Mouse (Mus musculus): ENCODE measurements around the gene Gm826.

Gene Gm826

DNA sequence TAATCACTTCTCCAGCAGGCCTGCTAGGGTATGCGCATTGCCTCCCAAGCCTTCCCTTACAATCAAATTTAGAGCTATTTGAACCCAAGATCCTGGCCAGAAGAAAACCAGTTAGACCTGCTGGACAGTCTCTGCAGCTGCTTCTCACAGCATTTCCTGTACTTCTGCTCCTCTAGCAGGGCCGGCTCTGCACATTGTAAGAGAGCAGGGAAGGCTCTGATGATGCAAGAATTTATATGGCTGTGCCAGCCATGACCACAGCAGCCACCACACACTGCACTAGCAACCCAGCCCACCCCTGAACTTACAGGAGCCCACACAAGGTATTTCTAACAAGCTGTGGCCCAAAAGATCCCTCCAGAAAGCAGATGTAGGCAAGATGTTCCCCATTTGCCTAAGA, 19.6 kb upstream of the Gm826 start:
- no peak for DNase-seq (ENCODE audit: low read depth, low spot score)

DNA sequence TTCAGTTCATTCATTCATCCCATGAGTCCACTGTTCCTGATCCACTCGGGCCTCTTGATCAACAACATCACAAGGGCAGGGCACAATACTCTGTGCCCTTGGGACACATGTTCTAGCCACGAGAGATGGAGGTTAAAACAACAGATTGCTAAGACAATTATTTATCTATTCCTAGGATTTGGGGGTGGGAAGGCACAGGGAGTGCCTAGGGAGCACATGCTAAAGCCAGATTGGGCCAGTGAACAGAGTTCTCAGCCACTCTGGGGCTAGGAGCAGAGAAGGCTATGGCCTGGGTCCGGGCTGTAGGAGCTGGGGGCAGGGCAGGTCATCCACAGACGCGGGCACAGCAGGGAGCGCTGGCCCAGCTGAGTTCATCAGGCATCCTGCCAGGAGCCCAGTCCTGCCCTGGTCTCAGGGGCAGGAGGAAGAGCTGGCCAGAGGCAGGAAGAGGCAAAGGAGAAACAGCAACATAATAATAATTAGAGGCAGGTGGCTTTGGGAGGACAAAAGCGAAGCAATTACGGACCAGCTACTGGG, 17.1 kb upstream of the Gm826 start:
- DNase-seq (ENCODE audit: low read depth, low spot score), result no peak

DNA sequence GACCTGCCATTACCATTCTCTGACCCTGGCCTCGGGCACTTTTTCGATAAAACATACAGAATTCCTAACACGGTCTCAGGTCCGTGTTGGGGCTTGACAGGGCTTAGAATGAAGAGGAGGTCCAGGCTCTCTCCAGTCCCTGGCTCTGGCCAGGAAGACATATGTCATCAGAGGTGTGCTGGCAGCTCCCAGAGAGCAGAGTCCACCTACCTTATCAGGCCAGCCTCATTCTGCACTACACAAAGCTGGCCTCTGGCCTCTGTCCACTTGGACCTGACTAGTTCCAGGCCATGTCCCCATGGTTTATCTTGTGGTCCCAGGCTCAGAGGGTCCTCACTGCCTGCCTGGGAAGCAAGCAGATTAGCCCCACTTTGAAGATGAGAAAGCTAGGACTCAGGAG, 15.6 kb upstream of the Gm826 start:
- no peak for DNase-seq (ENCODE audit: low read depth, low spot score)

DNA sequence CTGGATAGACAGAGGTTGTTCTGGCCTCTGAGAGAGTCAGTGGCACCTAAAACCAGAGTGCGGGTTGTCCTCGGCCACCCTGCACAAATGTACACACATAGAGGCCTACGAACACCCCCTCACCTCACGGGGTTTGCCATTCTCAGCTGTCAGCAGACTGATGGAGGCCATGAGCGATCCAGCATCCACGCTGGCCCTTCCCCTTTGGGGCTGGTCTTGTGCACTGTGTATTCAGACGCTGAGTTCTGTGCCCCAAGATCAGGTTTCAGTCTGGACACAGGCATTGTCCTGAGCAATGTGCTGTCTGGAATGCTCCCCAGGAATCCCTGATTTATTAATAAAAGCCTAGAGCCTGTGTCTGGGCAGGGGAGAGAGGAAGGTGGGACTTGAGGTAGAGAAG, 14.8 kb upstream of the Gm826 start:
- DNase-seq (ENCODE audit: low read depth, low spot score), result no peak

DNA sequence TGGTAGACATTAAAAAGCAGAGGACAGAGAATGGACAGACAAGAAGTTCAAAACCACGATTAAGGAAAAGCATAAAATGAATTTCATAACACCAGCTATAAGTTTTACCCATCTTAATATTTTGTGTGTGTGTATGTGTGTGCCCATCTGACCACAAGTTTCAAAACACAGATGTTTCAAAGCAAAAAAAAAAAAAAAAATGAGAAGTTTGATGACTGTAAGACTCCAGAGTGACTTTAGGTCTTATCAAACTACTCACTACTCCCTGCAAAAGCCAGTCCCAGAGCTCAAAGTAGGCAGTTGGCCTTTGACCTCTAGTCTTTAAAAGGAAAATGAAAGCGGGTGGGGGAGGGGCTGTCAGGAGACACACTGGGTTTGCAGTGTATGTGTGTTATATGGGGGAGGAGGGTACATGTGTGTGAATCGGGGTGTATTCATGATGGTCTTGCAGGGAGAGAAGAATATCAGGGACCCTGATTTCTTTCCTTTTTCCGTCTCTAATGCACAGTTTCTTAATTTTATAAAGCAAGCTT, 14.2 kb upstream of the Gm826 start:
- DNase-seq (ENCODE audit: low read depth, low spot score), result no peak

DNA sequence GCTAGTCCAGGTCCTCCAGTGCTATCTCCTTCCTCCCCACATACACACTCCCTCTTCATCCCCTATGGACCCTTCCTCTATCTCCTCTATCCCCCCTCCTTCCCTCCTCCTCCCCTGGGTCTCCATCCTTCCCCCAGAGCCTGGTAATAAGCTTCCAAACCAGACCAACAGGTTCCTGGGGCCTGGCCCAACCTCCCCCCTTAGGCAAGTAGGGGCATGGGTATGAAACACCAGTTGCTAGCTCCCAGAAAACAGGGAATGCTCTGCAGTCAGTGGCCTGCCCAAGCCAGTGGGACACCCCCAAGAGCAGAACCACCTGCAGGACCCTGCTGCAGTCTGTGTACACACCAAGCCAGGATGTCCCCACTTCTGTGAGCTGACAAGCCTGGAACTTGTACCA, 11.7 kb upstream of the Gm826 start:
- DNase-seq (ENCODE audit: low read depth, low spot score), result no peak

DNA sequence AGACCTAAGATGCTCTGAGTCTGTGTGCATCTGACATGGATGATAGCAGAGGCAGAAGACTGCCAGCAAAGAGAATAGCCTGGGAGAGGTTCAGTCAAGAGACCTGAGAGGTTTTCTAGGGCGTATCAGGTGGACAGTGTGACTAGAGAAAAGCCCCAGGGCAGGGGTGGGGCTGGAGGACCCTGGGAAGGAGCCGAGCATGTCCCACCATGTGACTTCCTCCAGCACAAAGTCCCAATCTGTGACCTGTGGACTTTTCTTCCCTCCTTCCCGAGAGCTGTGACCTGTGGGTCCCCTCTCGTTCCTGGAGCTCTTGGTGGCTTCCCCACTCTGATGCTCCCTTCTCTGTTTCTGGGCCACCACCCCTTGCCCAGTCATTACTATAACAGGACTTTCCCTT, 6.2 kb upstream of the Gm826 start:
- DNase-seq (ENCODE audit: low read depth, low spot score), result no peak

DNA sequence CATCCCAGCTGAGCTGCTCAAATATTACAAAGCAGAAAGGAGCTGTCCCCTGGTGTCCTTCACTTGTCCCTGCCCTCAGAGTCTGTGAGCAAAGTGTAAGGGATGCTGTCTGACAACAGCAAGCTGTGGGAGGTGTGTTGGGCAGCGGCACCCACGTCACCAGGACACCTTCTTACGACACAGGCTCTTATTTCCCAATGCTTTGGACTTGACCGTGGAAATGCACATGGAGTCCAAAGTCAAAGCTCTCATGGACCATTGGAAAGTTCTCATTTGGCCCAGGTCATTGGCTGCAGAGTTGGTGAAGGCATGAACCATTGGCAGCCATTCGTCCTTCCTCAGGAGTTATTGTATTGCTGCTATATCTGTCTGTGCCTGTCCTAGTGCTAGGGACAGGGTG, 5.6 kb upstream of the Gm826 start:
- no peak for DNase-seq (ENCODE audit: low read depth, low spot score)

DNA sequence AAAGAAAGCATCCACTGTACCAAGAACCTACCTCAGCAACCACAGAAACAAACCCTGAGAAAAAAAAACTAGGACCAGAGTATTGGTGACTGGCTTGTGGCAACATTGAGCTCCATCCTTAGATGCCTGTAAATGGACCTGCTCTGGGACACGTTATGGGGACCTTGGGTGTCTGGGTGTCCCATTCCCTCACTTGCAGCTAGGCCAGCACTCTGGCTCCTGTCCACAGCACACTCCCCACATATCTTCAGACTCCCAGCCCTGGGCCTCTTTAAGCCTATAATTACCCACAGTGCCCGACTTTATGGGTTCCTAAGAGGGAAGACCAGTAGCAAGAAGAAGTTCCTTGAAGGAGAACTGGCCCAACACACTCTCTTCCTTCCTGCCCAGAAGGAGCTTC, 2.1 kb upstream of the Gm826 start:
- DNase-seq (ENCODE audit: low read depth, low spot score), result no peak

DNA sequence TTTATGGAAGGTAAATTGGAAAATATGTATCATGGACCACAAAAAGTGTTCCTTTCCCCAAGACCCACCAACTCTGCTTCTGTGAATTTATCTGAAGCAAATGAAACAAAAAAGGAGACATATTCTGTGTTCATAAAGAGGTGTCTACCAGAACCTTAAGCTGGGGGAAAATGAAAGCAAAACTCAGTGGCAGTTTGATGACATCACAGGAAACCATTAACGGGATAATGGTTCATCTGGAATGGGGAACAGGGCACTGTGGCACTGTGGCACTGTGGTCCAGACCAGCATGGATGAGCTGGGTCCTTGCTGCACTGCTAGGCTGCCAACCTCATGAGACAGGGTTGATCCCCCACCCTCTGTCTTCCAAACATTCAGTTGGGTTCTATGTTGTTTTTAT, 1.1 kb upstream of the Gm826 start:
- DNase-seq (ENCODE audit: low read depth, low spot score), result no peak

DNA sequence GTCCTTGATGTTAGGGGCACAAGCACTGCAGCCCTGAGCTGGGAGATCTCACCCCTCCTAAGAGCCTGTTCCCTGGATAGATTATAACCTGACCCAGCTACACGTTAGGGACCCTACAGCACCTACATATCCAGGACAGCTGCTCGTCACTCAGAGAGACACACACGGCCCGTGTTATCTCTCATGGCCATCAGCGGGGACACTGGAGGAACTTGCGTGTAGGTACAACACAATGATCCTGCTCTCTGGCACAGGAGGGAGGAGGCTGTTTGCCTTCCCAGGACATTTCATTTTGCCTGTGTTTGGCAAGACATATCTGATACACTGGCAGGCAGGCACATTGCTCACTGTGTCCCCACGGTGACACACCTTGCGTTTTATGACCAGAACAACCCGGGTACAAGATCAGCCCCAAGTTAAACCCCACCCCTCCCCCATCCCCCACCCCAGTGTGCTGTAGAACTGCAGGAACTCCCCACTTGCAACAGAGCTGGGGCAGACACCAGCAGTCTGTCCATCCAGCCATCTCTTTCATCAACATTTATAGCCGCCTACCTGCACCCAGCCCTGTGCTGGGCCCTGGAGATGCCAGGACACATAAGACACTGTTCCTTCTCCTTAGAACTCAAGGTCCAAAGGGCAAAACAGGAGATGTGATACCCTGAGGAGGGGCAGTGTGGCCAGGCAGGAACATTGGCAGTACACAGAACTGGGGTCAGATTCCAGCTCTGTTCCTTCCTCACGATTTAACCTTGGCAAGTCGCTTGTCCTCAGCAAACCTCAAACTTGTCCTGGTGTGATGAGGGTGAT, 1.2 kb downstream of the Gm826 start:
- no peak for DNase-seq (ENCODE audit: low read depth, low spot score)

DNA sequence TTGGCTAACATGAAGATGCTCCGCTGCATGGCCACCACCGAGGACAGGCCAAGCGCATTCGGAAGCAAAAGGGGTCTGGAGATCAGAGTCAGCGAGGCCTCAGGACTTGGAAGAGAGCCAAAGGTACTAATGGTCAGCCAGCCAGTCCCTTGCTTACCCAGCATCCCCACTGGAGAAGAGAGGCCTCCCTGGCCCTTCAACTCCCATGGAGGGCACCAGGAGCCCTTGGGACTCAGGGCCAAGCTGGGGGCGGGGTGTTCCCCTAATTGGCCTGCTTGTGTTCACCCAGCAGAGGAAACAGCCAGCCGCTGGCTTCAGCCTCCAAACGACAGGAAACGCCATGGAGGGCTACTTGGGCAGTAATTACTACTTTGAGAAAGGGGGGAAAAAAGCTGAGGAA, 5.1 kb downstream of the Gm826 start:
- DNase-seq (ENCODE audit: low read depth, low spot score), result no peak

DNA sequence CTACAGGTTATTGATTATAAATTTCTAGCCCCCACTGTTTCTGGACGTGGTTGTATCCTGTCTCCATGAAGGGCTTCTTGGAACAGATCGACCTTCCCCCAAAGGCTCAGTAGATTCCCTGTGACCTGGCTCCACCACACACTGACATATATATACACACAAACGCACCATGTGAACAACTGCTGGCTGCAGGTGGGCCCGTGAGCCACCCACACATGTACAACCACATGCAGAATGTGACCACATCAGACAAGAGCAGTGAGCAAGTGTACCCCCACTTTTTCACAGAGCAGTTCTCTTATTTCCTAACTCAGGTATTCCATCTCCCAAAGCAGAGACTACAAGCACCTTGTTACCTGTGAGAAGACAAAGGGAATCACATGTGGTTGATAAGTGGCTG, 6.2 kb downstream of the Gm826 start:
- no peak for DNase-seq (ENCODE audit: low read depth, low spot score)

DNA sequence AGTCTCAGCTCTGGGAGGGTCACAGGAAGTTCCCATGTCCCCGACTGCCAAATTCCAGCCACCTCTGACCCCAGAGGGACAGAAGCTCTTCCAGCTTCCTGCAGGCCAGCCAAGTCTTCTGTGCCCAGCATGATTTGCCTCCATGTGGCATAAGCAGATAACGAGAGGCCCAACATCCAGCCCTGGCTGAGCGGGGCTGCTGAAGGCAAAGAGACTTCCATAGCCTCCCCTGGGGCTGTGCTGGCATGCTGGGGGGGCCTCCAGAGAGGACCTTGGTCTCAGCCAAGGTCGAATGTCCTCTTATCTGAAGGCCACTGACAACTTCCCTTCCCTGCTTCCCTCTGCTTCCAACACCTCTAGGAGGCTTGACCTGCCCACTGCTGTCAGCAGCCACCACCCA, 6.8 kb downstream of the Gm826 start:
- DNase-seq (ENCODE audit: low read depth, low spot score), result no peak

DNA sequence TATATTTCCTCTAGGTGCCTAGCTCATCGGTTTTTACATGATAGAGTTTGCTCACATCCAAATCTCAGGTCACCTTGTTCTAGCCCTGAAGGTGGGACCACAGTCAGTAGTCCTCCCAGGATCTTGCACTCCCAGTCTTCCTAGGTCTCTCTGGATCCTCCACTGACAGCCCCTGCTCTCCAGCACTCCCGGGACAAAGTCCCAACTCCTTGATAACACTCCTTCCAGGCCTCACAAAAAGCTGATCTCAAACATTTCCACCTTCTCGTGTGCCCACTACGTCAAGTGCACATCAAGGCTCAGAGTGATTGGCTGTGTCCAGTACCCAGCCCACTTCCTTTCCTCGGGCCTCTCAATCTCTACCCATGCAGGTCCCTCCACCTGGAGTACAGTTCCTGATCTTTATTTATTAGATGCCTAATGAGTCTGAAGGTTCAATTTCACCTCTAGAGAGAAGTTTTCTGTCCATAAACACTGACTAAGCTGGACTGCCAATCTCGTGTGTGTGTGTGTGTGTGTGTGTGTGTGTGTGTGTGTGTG, 8.8 kb downstream of the Gm826 start:
- no peak for DNase-seq (ENCODE audit: low read depth, low spot score)

DNA sequence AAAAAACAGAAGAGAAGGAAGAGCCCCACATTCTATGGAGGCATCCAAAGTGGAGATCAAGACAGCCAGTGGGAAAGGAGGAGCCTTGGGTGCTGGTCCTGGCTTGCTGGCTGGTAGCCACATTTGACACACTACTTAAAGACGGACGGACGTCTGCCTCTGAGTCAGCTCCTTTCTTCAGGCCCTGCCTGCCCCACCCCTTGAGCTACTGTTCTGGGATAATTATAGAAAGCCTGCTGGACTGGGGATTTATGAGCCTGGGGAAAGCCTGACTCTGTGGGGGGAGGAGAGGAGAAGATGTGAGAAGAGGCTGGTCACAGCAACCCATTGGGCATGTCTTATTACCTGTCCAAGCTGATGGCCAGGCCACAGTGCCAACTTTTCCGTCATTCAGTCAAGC, 12.1 kb downstream of the Gm826 start:
- no peak for DNase-seq (ENCODE audit: low read depth, low spot score)

DNA sequence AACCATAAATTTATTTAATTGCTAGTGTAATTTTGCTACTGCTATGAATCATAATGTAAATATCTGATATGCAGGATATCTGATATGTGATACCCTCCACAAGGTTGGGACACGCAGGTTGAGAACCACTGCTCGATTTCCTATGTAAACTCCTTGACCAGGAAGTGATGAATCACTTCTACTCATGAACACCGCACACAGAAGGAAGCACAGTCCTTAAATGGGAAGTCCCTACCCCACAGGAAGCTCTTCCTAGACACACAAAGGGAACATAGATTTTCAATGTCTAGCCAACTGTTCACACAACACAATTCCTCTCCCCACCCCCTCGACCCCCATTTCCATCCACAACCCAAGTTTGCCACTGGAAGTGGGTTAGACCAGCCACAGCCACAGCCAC, 15.7 kb downstream of the Gm826 start:
- DNase-seq (ENCODE audit: low read depth, low spot score), result no peak

DNA sequence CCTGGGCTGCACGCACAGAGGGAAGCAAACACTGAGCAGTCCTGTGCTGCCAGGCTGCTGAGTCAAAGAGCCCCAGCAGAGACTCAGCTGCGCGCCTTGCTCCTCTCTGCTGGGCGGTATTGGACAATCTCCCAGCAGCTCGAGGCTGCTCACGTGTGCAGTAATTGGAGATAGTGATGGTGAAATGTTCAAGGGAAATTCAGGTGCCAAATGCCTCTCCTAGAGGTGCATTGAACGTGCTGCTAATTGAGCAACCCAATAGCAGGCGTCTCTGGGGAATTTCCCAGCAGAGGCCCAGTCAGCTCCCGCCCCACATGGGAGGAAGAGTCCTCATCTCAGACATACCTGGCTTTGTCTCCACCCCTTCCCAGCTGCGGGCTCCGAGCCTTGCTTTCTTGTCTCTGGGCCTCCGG, 20.4 kb downstream of the Gm826 start:
- no peak for DNase-seq (ENCODE audit: low read depth, low spot score)

DNA sequence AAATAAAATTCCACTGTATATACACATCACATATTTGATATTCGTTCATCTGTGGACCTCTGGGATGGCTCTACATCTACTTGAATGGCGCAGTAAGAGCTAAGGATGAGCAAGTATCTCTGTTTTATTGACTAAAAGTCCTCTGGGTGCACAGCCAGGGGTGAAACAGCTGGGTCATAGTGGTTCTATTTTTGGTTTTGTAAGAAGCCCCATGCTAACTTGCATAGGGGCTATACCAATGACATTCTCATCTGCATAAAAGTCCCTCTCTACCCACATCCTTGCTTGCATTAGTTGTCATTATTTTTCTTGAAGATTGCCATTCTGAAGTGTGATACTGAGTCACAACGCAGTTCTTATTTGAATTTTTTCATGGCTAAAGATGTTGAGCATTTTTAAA, 28.9 kb downstream of the Gm826 start:
- no peak for DNase-seq (ENCODE audit: low read depth, low spot score)

DNA sequence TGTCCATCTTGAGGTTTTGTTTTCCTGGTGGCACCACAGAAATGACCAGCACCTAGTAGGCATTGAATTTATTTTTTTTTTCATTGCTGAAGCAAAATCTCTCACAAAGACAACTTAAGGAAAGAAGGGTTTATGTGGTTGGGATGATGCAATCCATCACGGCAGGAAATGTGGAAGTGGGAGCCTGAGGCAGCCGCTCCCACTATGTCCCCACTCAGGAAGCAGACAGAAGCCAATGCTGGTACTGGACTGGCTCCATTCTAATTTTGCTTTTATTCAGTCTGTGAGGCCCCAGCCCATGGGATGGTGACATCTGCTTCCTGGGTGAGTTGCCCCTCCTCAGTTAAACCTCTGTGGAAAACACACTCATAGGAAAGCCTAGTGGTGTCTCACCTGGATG, 30.0 kb downstream of the Gm826 start:
- no peak for DNase-seq (ENCODE audit: low read depth, low spot score)

DNA sequence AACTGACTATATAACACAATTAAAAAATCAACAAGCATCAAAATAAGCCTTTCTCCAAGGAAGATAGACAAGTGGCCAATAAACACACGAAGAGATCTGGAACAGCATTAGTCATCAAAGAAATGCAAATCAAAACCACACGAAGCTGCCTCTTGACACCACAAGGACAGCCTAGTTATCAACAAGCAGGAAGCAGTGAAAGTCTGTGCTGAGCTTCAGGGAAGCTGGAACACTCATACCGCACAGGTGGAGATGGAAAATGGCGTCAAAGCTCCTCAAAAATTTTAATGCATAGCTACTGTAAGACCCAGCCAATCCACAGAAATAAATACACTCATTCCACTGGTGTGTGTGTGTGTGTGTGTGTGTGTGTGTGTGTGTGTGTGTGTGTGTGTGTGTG, 31.9 kb downstream of the Gm826 start:
- DNase-seq (ENCODE audit: low read depth, low spot score), result no peak

DNA sequence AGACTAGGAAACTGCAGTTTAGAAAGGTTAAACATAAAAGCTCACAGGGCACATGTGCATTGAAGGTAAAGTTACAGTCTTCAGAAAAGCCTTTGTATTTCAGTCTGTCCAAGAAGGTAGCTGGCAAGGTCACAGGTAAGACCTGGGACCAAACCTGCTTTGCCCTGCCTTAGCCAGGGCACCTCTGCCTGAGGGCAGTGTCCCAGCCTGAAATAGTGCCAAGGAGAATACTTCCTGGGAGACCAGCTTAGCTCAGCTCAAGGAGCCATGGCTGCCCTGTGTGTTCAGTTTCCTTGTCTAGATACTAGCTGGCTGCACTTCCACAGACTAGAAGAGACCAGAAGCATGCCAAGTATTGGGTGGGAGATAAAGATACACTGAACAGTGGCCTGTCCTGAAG, 35.4 kb downstream of the Gm826 start:
- no peak for DNase-seq (ENCODE audit: low read depth, low spot score)

DNA sequence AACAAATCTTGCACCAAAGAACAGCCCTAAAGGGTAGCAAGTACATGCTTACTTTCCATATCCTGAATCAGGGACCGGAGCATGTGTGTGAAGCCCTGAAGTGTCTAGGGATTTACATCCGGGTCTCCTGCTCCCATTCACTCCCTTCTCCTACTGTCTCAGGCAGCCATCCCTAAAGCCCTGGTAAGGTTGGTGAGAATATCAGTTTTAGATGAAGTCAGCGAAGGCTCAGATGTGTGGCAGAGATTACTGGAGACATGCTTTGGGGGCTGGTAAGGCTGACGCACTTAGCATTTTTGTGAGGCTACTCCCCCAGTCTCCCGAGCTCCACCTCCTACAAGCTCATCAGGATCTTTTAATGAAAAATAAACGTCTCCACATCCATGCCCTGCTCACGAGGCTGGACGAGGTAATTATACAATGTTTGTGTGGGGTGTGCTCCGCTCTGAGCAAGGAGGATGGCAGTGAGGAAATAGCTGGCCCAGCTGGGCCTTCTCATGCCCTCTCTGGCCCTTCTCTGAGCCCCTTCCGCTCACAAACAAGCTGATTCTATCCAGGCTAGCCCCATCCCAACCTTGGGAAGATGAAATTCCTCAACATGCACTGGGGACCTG, 45.3 kb downstream of the Gm826 start:
- no peak for DNase-seq (ENCODE audit: low read depth, low spot score)

Data from retina, postnatal 7 days (tissue).